Mouse (Mus musculus): ENCODE measurements around the gene Sdk2. TPM values are rescaled to one million over a fixed set of nuclear protein-coding genes. Genes with fewer than 3 reads are reported as not detected.

The Sdk2 gene
- total RNA-seq, 2 experiments from 2014 or later = 0.23 to 0.84 TPM

GRCm38 (mm10) chr11:113886299-113886698, 180.5 kb downstream of the Sdk2 start:
- Histone ChIP-seq H3K4me3 (no peak overlapping the region), H3K27ac (no peak overlapping the region)
- intact Hi-C loops (cut with DNase I) = no loop called here
- no peak for TF ChIP-seq CTCF (IDR thresholded peaks at IDR 0.05)
- DNase-seq = no peak

GRCm38 (mm10) chr11:113884962-113885361, 181.9 kb downstream of the Sdk2 start:
- H3K4me3 ChIP-seq = no peak overlapping the region
- H3K27ac ChIP-seq = no peak overlapping the region
- intact Hi-C loops (cut with DNase I) = no loop called here
- no peak for DNase-seq
- no peak for TF ChIP-seq CTCF (IDR thresholded peaks at IDR 0.05)

GRCm38 (mm10) chr11:113883031-113883430, 183.8 kb downstream of the Sdk2 start:
- intact Hi-C loops (cut with DNase I) = no loop called here
- no peak overlapping the region for H3K4me3 ChIP-seq
- no peak for DNase-seq
- no peak overlapping the region for H3K27ac ChIP-seq
- no peak for TF ChIP-seq CTCF (IDR thresholded peaks at IDR 0.05)

GRCm38 (mm10) chr11:113881864-113882263, 185.0 kb downstream of the Sdk2 start:
- no peak for DNase-seq
- Histone ChIP-seq H3K27ac (no peak overlapping the region), H3K4me3 (no peak overlapping the region)
- intact Hi-C loops (cut with DNase I) = no loop called here
- TF ChIP-seq CTCF (IDR thresholded peaks at IDR 0.05) = no peak

GRCm38 (mm10) chr11:113867066-113867465, 199.8 kb downstream of the Sdk2 start:
- DNase-seq = no peak
- TF ChIP-seq CTCF (IDR thresholded peaks at IDR 0.05) = no peak
- intact Hi-C loops (cut with DNase I) = loop anchor here (10.0 kb wide), 1 partner anchor 198 kb away; the partner anchor contains the start of gene Sdk2
- H3K4me3 ChIP-seq = no peak overlapping the region
- no peak overlapping the region for H3K27ac ChIP-seq

GRCm38 (mm10) chr11:113865627-113866026, 201.2 kb downstream of the Sdk2 start:
- H3K4me3 ChIP-seq = no peak overlapping the region
- peak; percentile 88 for DNase-seq
- TF ChIP-seq CTCF (IDR thresholded peaks at IDR 0.05) = peak; percentile 95
- intact Hi-C loops (cut with DNase I) = loop anchor here (2.0 to 10.0 kb wide), 3 partner anchors 199 to 771 kb away; partner anchors contain the start of gene Sdk2
- no peak overlapping the region for H3K27ac ChIP-seq

- no peak for DNase-seq
- intact Hi-C loops (cut with DNase I) = loop anchor here (10.0 kb wide), 1 partner anchor 201 kb away; the partner anchor contains the start of gene Sdk2
- Histone ChIP-seq H3K4me3 (no peak overlapping the region), H3K27ac (no peak overlapping the region)
- peak; percentile 51 for TF ChIP-seq CTCF (IDR thresholded peaks at IDR 0.05)
Observed at GRCm38 (mm10) chr11:113863408-113863807, 203.4 kb downstream of the Sdk2 start.

- intact Hi-C loops (cut with DNase I) = no loop called here
- Histone ChIP-seq H3K4me3 (no peak overlapping the region), H3K27ac (no peak overlapping the region)
- no peak for DNase-seq
- TF ChIP-seq CTCF (IDR thresholded peaks at IDR 0.05) = no peak
Observed at GRCm38 (mm10) chr11:113855661-113856060, 211.2 kb downstream of the Sdk2 start.

- intact Hi-C loops (cut with DNase I) = no loop called here
- DNase-seq = no peak
- no peak for TF ChIP-seq CTCF (IDR thresholded peaks at IDR 0.05)
- no peak overlapping the region for H3K4me3 ChIP-seq
- no peak overlapping the region for H3K27ac ChIP-seq
Observed at GRCm38 (mm10) chr11:113851750-113852149, 215.1 kb downstream of the Sdk2 start.

GRCm38 (mm10) chr11:113849322-113849721, 217.5 kb downstream of the Sdk2 start:
- TF ChIP-seq CTCF (IDR thresholded peaks at IDR 0.05) = no peak
- intact Hi-C loops (cut with DNase I) = no loop called here
- Histone ChIP-seq H3K4me3 (no peak overlapping the region), H3K27ac (no peak overlapping the region)
- DNase-seq = no peak

- no peak for TF ChIP-seq CTCF (IDR thresholded peaks at IDR 0.05)
- H3K27ac ChIP-seq = no peak overlapping the region
- intact Hi-C loops (cut with DNase I) = no loop called here
- H3K4me3 ChIP-seq = no peak overlapping the region
- DNase-seq = no peak
Observed at GRCm38 (mm10) chr11:113843920-113844319, 222.9 kb downstream of the Sdk2 start.

- intact Hi-C loops (cut with DNase I) = no loop called here
- Histone ChIP-seq H3K27ac (no peak overlapping the region), H3K4me3 (no peak overlapping the region)
- no peak for TF ChIP-seq CTCF (IDR thresholded peaks at IDR 0.05)
- DNase-seq = no peak
Observed at GRCm38 (mm10) chr11:113842879-113843278, 224.0 kb downstream of the Sdk2 start.

GRCm38 (mm10) chr11:113831608-113832007, 235.2 kb downstream of the Sdk2 start:
- intact Hi-C loops (cut with DNase I) = no loop called here

GRCm38 (mm10) chr11:113828081-113828554, 238.7 kb downstream of the Sdk2 start:
- intact Hi-C loops (cut with DNase I) = no loop called here
- DNase-seq = no peak
- Histone ChIP-seq H3K4me3 (no peak overlapping the region), H3K27ac (no peak overlapping the region)
- no peak for TF ChIP-seq CTCF (IDR thresholded peaks at IDR 0.05)

More at GRCm38 (mm10) chr11:113831608-113832007, 235.2 kb downstream of the Sdk2 start:
- no peak overlapping the region for H3K4me3 ChIP-seq
- DNase-seq = no peak
- TF ChIP-seq CTCF (IDR thresholded peaks at IDR 0.05) = no peak
- no peak overlapping the region for H3K27ac ChIP-seq
